Mouse (Mus musculus): Measurements from ENCODE around the gene Etv2.

Etv2 gene

GRCm38 (mm10) chr7:30635752-30636151, at the start of gene Etv2:
Gene Etv2, minus strand, starts transcription at chr7:30635852.
- DNase-seq, result no peak

GRCm38 (mm10) chr7:30683425-30683824, 47.8 kb upstream of the Etv2 start:
- DNase-seq, result no peak

GRCm38 (mm10) chr7:30681897-30682296, 46.2 kb upstream of the Etv2 start:
- no peak for DNase-seq

GRCm38 (mm10) chr7:30678263-30678975, 42.8 kb upstream of the Etv2 start:
- DNase-seq, result no peak

GRCm38 (mm10) chr7:30671480-30671879, 35.8 kb upstream of the Etv2 start, which contains the start of gene Pmis2:
Gene Pmis2, minus strand, starts transcription at chr7:30671605.
- DNase-seq, result no peak

- DNase-seq, result no peak
These were observed 33.6 kb upstream of the Etv2 start for GRCm38 (mm10) chr7:30669229-30669628.

GRCm38 (mm10) chr7:30665321-30665720, 29.7 kb upstream of the Etv2 start:
- no peak for DNase-seq

- peak; percentile 92 for DNase-seq
These were observed 29.0 kb upstream of the Etv2 start, which contains the start of gene Haus5 for GRCm38 (mm10) chr7:30664529-30665200. Gene Haus5, minus strand, starts transcription at chr7:30664994.

- DNase-seq, result peak; percentile 99
These were observed 14.2 kb upstream of the Etv2 start, which contains the start of gene Rbm42 for GRCm38 (mm10) chr7:30649591-30650540. Gene Rbm42, minus strand, starts transcription at chr7:30650317.

GRCm38 (mm10) chr7:30639083-30639482, 3.4 kb upstream of the Etv2 start:
- DNase-seq, result no peak

GRCm38 (mm10) chr7:30636395-30636794, 743 bp upstream of the Etv2 start:
- DNase-seq, result no peak

- DNase-seq, result no peak
These were observed 1.0 kb downstream of the Etv2 start for GRCm38 (mm10) chr7:30634621-30635020.

- no peak for DNase-seq
These were observed 1.8 kb downstream of the Etv2 start for GRCm38 (mm10) chr7:30633762-30634412.

- DNase-seq, result no peak
These were observed 6.6 kb downstream of the Etv2 start for GRCm38 (mm10) chr7:30629013-30629412.

GRCm38 (mm10) chr7:30626647-30627046, 9.0 kb downstream of the Etv2 start:
- no peak for DNase-seq

- DNase-seq, result peak; percentile 87
These were observed 9.9 kb downstream of the Etv2 start, which contains the start of gene Cox6b1 for GRCm38 (mm10) chr7:30625530-30626384. Gene Cox6b1, minus strand, starts transcription at chr7:30626151.

- no peak for DNase-seq
These were observed 16.4 kb downstream of the Etv2 start for GRCm38 (mm10) chr7:30619202-30619601.

GRCm38 (mm10) chr7:30618658-30619057, 17.0 kb downstream of the Etv2 start:
- DNase-seq, result no peak

- no peak for DNase-seq
These were observed 20.4 kb downstream of the Etv2 start for GRCm38 (mm10) chr7:30615049-30615760.

- no peak for DNase-seq
These were observed 21.2 kb downstream of the Etv2 start for GRCm38 (mm10) chr7:30614454-30614853.

Measured in cerebellum, adult 9-10 months (tissue).